Mouse (Mus musculus) gastrocnemius, postnatal 25 days (tissue): ENCODE data around the gene A030005K14Rik. TPM values are rescaled to one million over a fixed set of nuclear protein-coding genes. Genes with fewer than 3 reads are reported as not detected.

Experiments
- DNase-seq: peaks from one replicate; pipeline ENCODE4 v3.0.0; 2022
- long read RNA-seq, 2 experiments: library from polyadenylated mRNA; stranded (forward); transcript quantifications; one replicate each; pipeline ENCODE4 v2.0.0; 2021
- total RNA-seq, 2 experiments: library from RNA; stranded (reverse); gene quantifications; 1 replicate in 1 of 2; 2 replicates in 1 of 2; pipeline ENCODE4 v1.2.3; 2021

A030005K14Rik gene
- not detected for total RNA-seq
- long read RNA-seq, experiment 1: 0 reads
- long read RNA-seq, experiment 2: 0 reads

DNA sequence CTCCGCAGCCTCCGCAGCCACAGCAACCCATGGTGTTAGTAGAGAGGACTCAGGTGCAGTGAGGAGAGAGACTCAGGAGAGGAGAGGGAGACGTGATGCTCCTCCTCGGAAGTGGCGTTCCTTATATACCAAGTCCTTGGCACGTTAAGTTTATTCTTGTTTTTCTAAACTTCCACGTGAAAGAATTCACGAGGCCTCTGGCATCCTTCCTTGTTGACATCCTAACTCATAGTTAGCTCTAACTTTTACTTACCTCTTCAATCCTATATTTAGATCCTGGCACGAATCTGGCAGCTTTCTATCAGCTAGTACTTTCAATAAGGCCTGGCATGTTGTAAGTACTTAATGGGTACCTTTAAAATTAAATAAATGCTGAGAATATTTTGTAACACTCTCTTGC, at the start of gene A030005K14Rik:
A030005K14Rik (minus strand) TSS at position 101 of the 400 bp plus-strand sequence.
- DNase-seq: no peak

- DNase-seq: no peak
These were observed 48.3 kb upstream of the A030005K14Rik start for GRCm38 (mm10) chr1:83107410-83107978.

DNA sequence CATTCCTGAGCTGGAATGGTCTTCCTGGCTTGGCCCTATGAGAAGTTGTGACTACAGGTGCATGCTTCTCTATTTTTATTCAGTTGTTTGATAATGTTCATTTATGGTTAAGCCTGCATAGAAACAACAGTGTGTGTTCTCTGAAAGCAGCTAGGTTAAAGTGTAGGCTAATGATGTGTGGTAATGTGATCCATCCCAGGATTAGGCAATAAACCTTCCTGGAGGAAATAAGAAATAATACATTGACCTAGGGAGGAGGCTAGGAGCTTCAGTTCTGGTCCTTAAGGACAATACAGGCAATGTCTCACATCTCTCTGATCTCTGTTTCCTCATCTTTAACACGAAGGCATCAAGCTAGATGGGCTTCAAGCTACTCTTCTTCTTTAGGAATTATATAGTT, 46.3 kb upstream of the A030005K14Rik start:
- DNase-seq: no peak

DNA sequence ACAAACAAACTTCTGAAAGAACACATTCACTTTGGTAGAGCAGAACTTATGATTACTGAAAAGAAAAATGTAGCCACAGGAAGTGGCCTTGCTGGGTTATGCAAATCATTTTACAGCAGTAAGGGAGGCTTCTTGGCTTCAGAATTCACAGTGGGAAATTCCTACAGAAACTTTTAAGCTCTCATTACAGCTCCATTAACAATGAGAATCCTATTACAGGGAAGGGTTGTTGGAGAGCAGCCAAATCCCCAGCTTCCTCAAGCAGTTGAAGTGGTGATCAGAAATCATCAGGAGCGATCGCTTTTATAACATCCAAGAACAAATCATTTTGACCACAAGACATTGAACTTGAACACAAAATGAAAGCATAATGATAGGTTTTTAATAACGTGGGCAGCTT, 42.7 kb upstream of the A030005K14Rik start:
- DNase-seq: no peak

DNA sequence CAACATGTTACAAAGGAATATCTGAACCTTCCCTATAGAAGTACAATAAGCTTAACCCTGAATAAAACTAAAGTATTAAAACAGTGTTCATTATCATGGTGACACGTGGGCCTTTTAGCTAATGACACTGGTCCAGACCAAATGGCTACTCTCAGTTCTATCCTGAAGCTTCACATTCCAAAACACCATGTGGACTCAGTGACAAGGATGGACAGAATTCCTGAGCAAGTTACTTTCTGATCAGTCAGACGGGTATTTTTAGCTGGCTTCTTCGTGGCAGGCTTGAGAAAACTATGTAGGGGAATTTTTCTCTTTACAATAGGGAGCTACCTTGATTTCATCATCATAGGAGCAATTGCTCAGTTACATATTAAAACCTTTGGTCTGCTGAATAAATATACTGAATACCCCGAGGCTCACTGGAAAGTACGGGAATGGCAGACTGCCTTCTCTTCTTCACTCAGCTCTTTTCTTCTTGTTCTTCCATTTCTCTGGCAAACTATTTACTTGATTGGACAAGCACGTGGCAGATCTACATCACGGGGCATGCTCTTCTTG, 40.5 kb upstream of the A030005K14Rik start:
- no peak for DNase-seq

- DNase-seq: no peak
These were observed 40.0 kb upstream of the A030005K14Rik start for GRCm38 (mm10) chr1:83099160-83099559.

GRCm38 (mm10) chr1:83096935-83097334, 37.8 kb upstream of the A030005K14Rik start:
- no peak for DNase-seq

DNA sequence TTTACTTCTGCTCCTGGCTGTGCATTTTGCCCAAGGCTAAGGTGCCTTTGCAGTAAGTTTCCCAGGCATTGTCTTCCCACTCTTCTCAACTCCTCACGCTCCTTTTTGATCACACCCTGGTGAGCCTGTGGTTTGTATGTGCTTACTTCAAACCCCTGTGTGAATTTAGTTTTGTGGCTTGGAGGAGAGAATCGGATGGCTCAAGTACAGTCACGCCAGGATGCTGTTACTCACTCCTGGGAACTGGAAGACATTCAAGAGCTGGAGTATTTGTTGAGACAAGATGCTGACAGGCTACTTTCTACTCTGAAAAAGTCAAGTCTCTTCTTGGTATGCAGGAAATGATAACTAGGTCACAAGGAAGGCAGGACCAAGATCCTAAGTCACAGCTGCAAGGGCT, 32.1 kb upstream of the A030005K14Rik start:
- DNase-seq: no peak

- no peak for DNase-seq
These were observed 25.6 kb upstream of the A030005K14Rik start for GRCm38 (mm10) chr1:83084790-83085189.

- DNase-seq: no peak
These were observed 17.8 kb upstream of the A030005K14Rik start for GRCm38 (mm10) chr1:83077016-83077415.

DNA sequence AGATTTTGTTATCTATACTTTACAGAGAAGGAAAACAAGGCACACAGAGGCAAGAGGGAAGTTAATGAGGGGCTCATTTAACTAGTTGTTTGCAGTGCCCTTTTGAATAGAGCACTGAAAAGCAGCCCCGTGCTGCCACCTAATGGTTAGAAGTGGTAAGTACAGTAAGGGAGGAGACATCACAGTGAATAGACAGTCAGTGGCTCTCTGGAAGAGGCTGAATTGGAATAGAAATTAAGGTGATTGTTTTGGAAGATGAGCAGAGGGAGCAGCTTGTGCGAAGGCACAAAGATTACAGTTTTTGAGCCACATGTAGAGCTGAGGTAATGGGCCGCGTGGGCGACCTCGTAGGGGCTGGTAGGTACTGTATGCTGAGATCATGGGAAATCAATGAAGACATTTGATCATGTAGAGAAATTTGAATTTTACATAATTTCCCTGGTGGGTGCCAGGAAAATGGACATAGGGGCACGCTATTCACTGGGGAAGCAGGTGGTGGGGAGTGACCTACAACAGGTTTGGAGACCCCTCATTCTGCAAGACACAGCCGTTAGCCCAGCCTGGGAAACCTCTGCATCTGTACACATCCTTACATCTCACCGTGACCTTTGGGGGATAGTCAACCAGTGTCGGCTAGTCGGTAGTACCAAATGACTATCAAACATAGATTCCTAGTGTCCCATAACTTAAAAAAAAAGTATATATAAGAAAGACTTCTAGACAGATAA, 17.2 kb upstream of the A030005K14Rik start:
- no peak for DNase-seq

GRCm38 (mm10) chr1:83075526-83076189, 16.5 kb upstream of the A030005K14Rik start:
- no peak for DNase-seq

DNA sequence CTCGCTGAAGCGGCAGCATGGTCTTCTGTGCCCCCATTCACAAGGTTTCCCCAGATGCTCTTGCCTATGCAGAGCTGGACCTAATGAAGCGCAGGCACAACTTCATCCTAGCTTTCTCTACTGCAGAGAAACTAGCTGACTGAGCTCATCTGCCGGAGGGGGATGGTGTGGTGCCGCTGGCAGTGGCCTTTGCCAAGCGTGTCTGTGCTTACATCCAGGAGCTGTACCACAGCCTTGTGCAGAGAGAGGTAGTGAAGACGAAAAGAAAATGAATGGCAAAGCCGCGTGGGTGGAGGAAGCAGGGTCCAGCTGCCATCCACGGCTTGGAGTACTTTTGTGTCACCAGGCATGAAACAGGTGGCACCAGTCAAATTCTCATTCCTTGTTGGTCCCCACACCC, 8.0 kb upstream of the A030005K14Rik start:
- no peak for DNase-seq

GRCm38 (mm10) chr1:83066577-83066976, 7.4 kb upstream of the A030005K14Rik start:
- DNase-seq: no peak

GRCm38 (mm10) chr1:83064851-83065250, 5.7 kb upstream of the A030005K14Rik start:
- no peak for DNase-seq

GRCm38 (mm10) chr1:83060643-83061042, 1.5 kb upstream of the A030005K14Rik start, which contains the start of gene Krtap28-13:
Gene Krtap28-13 (plus strand): TSS chr1:83060930.
- DNase-seq: no peak

GRCm38 (mm10) chr1:83058481-83058880, 697 bp downstream of the A030005K14Rik start:
- DNase-seq: no peak

- no peak for DNase-seq
These were observed 14.2 kb downstream of the A030005K14Rik start, which contains the start of gene Gm47969 for GRCm38 (mm10) chr1:83044882-83045427. Gene Gm47969 (plus strand): TSS chr1:83044932.

DNA sequence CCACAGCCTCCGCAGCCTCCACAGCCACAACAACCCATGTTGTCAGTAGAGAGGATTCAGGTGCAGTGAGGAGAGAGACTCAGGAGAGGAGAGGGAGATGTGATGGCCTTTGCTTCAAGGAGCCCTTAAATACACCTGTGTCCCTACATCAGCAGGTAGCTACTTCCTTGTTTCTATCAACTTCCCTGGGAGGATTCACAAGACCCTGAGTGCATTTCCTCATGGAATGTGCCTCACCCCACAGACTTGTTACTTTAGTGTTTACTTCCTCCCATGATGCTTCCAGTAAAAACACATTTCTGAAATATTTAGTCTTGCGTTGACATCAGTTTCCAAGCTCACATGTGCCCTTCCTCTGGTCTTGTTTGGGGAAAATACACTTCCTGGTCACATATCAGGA, 16.8 kb downstream of the A030005K14Rik start, which contains the start of gene Krtap28-10:
Krtap28-10 (minus strand) TSS at position 101 of the 400 bp plus-strand sequence.
- DNase-seq: no peak

DNA sequence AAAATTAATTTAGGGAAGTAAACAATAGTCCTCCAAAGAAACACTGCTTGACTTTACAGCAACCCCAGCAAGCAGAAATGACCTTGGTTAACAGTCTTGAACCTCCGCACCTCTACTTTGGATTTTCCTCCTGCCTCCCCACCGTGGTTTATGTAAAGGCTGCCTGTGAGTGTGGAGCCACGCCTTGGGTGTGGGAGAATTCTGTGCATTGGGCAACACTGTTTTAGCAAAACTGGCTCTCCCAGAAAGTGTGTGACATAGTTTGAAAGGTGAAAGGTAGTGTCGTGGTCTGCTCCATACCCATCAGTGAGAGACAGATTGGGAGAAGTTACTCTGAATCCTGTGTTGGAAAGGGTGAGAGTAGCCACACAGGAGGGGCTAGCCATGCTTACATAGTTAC, 20.1 kb downstream of the A030005K14Rik start:
- DNase-seq: no peak

DNA sequence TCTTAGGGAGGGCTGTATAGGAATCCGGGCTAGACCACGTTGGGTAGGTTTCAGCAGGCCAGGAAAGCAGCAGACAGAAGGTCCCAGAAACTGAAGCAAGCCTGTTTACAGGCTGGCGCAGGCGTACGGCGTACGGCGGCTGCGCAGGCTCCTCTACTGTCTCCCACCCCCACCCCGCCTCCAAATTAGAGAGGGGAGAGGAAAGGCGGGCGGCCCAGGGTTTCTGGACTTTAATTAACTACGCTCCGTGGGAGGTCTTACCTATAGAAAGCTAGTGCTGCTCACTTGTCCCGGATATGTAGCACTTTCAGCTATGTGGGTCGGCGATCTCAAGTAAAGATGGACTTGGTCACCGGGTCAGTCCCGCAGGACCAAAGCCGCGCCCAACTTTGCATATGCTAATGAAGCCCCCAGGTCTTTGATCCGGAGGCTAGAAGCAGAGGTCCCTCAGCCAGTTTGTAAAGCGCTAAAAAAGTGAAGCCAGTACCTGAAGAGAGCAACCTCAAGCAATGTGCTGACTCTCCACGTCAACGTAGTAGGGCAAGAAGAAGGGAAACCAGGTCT, 21.0 kb downstream of the A030005K14Rik start, which contains the start of gene Slc19a3:
Slc19a3 (minus strand) TSS at position 340 of the 564 bp plus-strand sequence.
- DNase-seq: no peak
